Mouse (Mus musculus) liver, embryonic 11.5 days (tissue): Measurements from ENCODE around the gene Psma6. TPM values are rescaled to one million over a fixed set of nuclear protein-coding genes. Genes with fewer than 3 reads are reported as not detected.

Experiments used
- ATAC-seq: fragments of 200-750 bp; cut with Nextera tagmentation; replicated peaks from 2 replicates; pipeline ENCODE4 v1.8.0; 2017; ENCODE audit warnings: moderate number of reproducible peaks, mild to moderate bottlenecking, moderate TSS enrichment, moderate library complexity; ENCODE audit not compliant: low FRiP score
- DNase-seq: peaks from one replicate; pipeline ENCODE4 v3.0.0-alpha.2; 2017; ENCODE audit warnings: low spot score
- H3K27ac ChIP-seq: fragments of 300-500 bp; sonication (generic); 2 replicates; pipeline ENCODE4 v1.5.1; 2014; ENCODE audit warnings: mild to moderate bottlenecking, low read depth, low read length, control low read depth
- H3K27me3 ChIP-seq: fragments of 300-500 bp; sonication (generic); replicated peaks from 2 replicates; pipeline ENCODE4 v1.6.1; 2014; ENCODE audit warnings: low read length, mixed read lengths; ENCODE audit not compliant: control insufficient read depth, insufficient read depth
- H3K36me3 ChIP-seq: fragments of 300-500 bp; sonication (generic); 2 replicates; pipeline ENCODE4 v1.6.1; 2014; ENCODE audit warnings: mild to moderate bottlenecking, low read length, moderate library complexity, mixed read lengths; ENCODE audit not compliant: control insufficient read depth, insufficient read depth
- H3K4me1 ChIP-seq: fragments of 300-500 bp; sonication (generic); replicated peaks from 2 replicates; pipeline ENCODE4 v1.6.1; 2014; ENCODE audit warnings: low read length, mixed read lengths; ENCODE audit not compliant: control insufficient read depth, insufficient read depth
- H3K4me2 ChIP-seq: fragments of 300-500 bp; sonication (generic); 2 replicates; pipeline ENCODE4 v1.6.1; 2014; ENCODE audit warnings: mild to moderate bottlenecking, control low read depth, moderate library complexity
- H3K4me3 ChIP-seq: fragments of 300-500 bp; sonication (generic); 2 replicates; pipeline ENCODE4 v1.5.1; 2014; ENCODE audit warnings: low read depth, low read length, control low read depth
- H3K9ac ChIP-seq: fragments of 300-500 bp; sonication (generic); 2 replicates; pipeline ENCODE4 v1.6.1; 2014; ENCODE audit warnings: low read depth, low read length, control low read depth
- H3K9me3 ChIP-seq: fragments of 300-500 bp; sonication (generic); 2 replicates; pipeline ENCODE4 v1.6.1; 2016; ENCODE audit warnings: low read length, inconsistent platforms, mixed read lengths; ENCODE audit not compliant: control insufficient read depth
- WGBS: fragments of 180-500 bp; shearing (Covaris S2); extraction: QIAGEN DNeasy Blood & Tissue Kit; methylation state at CpG from one replicate; pipeline ENCODE4 v1.1.7; 2014; 5-methylcytosine and 5-hydroxymethylcytosine counted together
- polyA plus RNA-seq: library from polyadenylated mRNA; unstranded; fragments of >200 nt; fragmentation: Nextera tagmentation; extraction: Ambion mirVana; gene quantifications from 2 replicates; pipeline ENCODE4 v1.2.1, GENCODE M21; 2014

Psma6 gene
- polyA plus RNA-seq, 1 experiment from 2014 or later: 410 TPM

DNA sequence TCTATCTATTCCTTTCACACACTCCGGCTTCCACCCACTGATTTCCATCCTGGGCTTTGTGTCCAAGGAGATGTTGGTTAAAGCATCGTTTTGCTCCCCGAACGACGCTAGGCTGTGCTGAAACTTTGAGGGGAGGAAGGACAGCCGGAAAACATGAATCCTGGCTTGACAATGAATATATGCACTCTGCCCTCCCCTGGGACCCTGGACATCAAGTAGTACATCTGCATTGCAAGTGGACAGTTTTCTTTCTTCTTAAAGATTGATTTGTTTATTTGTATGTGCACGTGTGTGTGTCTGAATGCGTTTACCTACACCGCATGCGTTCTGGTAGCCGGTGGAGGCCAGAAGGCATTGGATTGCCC lies 63.4 kb downstream of the Psma6 start:
- Histone ChIP-seq H3K9ac (no peak overlapping the region), H3K27ac (no peak overlapping the region), H3K27me3 (no peaks in the 10 kb centered on the region), H3K4me1 (peaks cover 11% of the 10 kb centered on the region; the same call in 1 of the 2 replicates), H3K4me3 (no peak overlapping the region), H3K4me2 (no peak overlapping the region), H3K36me3 (no peaks in the 10 kb centered on the region), H3K9me3 (no peaks in the 10 kb centered on the region)
- ATAC-seq: no peak
- 75% methylated on average over 11 of the region's 11 CpGs for WGBS
- no peak for DNase-seq

DNA sequence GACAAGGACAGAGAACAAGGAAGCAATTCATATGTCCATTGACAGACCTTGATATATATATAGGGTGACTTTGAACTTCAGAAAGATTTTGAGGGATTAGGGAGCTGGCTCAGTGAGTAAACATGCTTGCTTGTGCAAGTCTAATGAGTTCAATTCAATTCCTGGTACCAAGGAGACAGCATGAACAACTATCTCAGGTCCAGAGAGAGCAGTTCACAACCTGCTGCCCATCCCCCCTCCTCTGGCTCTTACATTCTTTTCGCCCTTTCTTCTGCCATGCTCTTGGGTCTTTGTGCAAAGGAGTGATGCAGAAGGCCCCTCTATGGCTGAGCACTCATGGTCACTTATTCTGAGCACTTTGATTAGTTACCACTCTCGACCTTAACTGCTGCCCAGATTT lies 64.4 kb downstream of the Psma6 start:
- no peak overlapping the region for H3K27ac ChIP-seq
- peaks cover 8% of the 10 kb centered on the region; the same call in 1 of the 2 replicates for H3K4me1 ChIP-seq
- 74% methylated on average over 2 of the region's 2 CpGs for WGBS
- ATAC-seq (no peak), DNase-seq (no peak)
- no peaks in the 10 kb centered on the region for H3K36me3 ChIP-seq
- H3K9me3 ChIP-seq: no peaks in the 10 kb centered on the region
- H3K27me3 ChIP-seq: no peaks in the 10 kb centered on the region
- H3K4me2 ChIP-seq: no peak overlapping the region
- H3K4me3 ChIP-seq: no peak overlapping the region
- H3K9ac ChIP-seq: no peak overlapping the region

DNA sequence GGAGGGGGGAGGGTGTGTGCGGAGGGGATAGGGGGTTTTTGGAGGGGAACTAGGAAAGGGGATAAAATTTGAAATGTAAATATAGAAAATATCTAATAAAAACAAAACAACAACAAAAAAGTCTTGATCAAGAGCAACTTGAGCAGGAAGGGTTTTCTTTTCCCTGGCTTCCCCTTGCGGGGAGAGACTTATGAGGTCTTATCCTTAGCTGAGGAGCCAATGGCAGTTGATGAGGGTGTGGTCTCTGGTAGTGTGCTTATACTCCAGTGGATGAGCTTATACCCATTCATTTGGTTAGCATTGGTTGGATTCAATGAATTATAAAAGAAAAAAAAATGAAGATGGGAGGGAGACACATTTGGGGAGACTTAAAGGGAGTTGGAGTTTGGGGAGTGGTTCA lies 65.0 kb downstream of the Psma6 start:
- no peak overlapping the region for H3K27ac ChIP-seq
- H3K9ac ChIP-seq: no peak overlapping the region
- no peaks in the 10 kb centered on the region for H3K36me3 ChIP-seq
- peaks cover 7% of the 10 kb centered on the region; the same call in 1 of the 2 replicates for H3K4me1 ChIP-seq
- no peaks in the 10 kb centered on the region for H3K9me3 ChIP-seq
- ATAC-seq (no peak), DNase-seq (no peak)
- H3K4me3 ChIP-seq: no peak overlapping the region
- H3K4me2 ChIP-seq: no peak overlapping the region
- WGBS: 78% methylated on average over 2 of the region's 2 CpGs
- no peaks in the 10 kb centered on the region for H3K27me3 ChIP-seq

- DNase-seq: no peak
- no peak for ATAC-seq
- peaks cover 7% of the 10 kb centered on the region; the same call in 1 of the 2 replicates for H3K4me1 ChIP-seq
- H3K4me3 ChIP-seq: no peak overlapping the region
- H3K4me2 ChIP-seq: no peak overlapping the region
- H3K9me3 ChIP-seq: no peaks in the 10 kb centered on the region
- H3K27ac ChIP-seq: no peak overlapping the region
- WGBS: 58% methylated on average over 16 of the region's 16 CpGs
- no peaks in the 10 kb centered on the region for H3K27me3 ChIP-seq
- H3K36me3 ChIP-seq: no peaks in the 10 kb centered on the region
- H3K9ac ChIP-seq: no peak overlapping the region
Measured at GRCm38 (mm10) chr12:55450421-55450820, 66.4 kb downstream of the Psma6 start.

- Histone ChIP-seq H3K9ac (no peak overlapping the region), H3K27me3 (no peaks in the 10 kb centered on the region), H3K27ac (no peak overlapping the region), H3K4me2 (no peak overlapping the region), H3K4me3 (no peak overlapping the region), H3K4me1 (peaks cover 4% of the 10 kb centered on the region; the same call in 1 of the 2 replicates), H3K9me3 (no peaks in the 10 kb centered on the region), H3K36me3 (no peaks in the 10 kb centered on the region)
- DNase-seq (no peak), ATAC-seq (no peak)
- WGBS: 64% methylated on average over 5 of the region's 5 CpGs
Measured at GRCm38 (mm10) chr12:55452839-55453238, 68.8 kb downstream of the Psma6 start.

- Histone ChIP-seq H3K4me3 (no peak overlapping the region), H3K27ac (no peak overlapping the region), H3K9ac (no peak overlapping the region), H3K4me2 (no peak overlapping the region), H3K9me3 (no peaks in the 10 kb centered on the region), H3K27me3 (no peaks in the 10 kb centered on the region), H3K36me3 (no peaks in the 10 kb centered on the region), H3K4me1 (peaks cover 5% of the 10 kb centered on the region; the same call in 1 of the 2 replicates)
- DNase-seq: no peak
- ATAC-seq: no peak
- 73% methylated on average over 4 of the region's 4 CpGs for WGBS
Measured at GRCm38 (mm10) chr12:55453924-55454323, 69.9 kb downstream of the Psma6 start.

GRCm38 (mm10) chr12:55455206-55455605 lies 71.2 kb downstream of the Psma6 start:
- no peak for ATAC-seq
- DNase-seq: no peak
- WGBS: 86% methylated on average over 10 of the region's 10 CpGs
- Histone ChIP-seq H3K4me1 (peaks cover 6% of the 10 kb centered on the region; the same call in 1 of the 2 replicates), H3K36me3 (no peaks in the 10 kb centered on the region), H3K27ac (no peak overlapping the region), H3K4me2 (no peak overlapping the region), H3K27me3 (no peaks in the 10 kb centered on the region), H3K9me3 (no peaks in the 10 kb centered on the region), H3K4me3 (no peak overlapping the region), H3K9ac (no peak overlapping the region)

- H3K4me3 ChIP-seq: no peak overlapping the region
- H3K27me3 ChIP-seq: no peaks in the 10 kb centered on the region
- ATAC-seq (no peak), DNase-seq (no peak)
- H3K27ac ChIP-seq: no peak overlapping the region
- H3K9ac ChIP-seq: no peak overlapping the region
- no peak overlapping the region for H3K4me2 ChIP-seq
- WGBS: 73% methylated on average over 3 of the region's 3 CpGs
- no peaks in the 10 kb centered on the region for H3K9me3 ChIP-seq
- H3K4me1 ChIP-seq: 0 out of 2 replicates have a peak, but pooled peaks cover 4% of the 10 kb centered on the region
- H3K36me3 ChIP-seq: no peaks in the 10 kb centered on the region
Measured at GRCm38 (mm10) chr12:55456136-55456535, 72.1 kb downstream of the Psma6 start.

- WGBS: 83% methylated on average over 5 of the region's 5 CpGs
Measured at GRCm38 (mm10) chr12:55456893-55457292, 72.9 kb downstream of the Psma6 start.

More at GRCm38 (mm10) chr12:55456893-55457292, 72.9 kb downstream of the Psma6 start:
- no peak overlapping the region for H3K4me3 ChIP-seq
- H3K9me3 ChIP-seq: no peaks in the 10 kb centered on the region
- H3K4me1 ChIP-seq: 0 out of 2 replicates have a peak, but pooled peaks cover 4% of the 10 kb centered on the region
- ATAC-seq: no peak
- H3K4me2 ChIP-seq: no peak overlapping the region
- no peak overlapping the region for H3K27ac ChIP-seq
- no peaks in the 10 kb centered on the region for H3K27me3 ChIP-seq
- DNase-seq: no peak
- H3K36me3 ChIP-seq: no peaks in the 10 kb centered on the region
- H3K9ac ChIP-seq: no peak overlapping the region
